Mouse (Mus musculus) large intestine, adult 2 months (tissue): ENCODE results near the gene Alg14. TPM values are rescaled to one million over a fixed set of nuclear protein-coding genes. Genes with fewer than 3 reads are reported as not detected.

Experiments
- DNase-seq: peaks from one replicate; pipeline ENCODE4 v3.0.0-alpha.2; 2012; ENCODE audit warnings: low read depth, low spot score
- WGBS: fragments of 180-500 bp; shearing (Covaris S2); methylation state at CpG from one replicate; pipeline ENCODE4 v1.1.7; 2018; 5-methylcytosine and 5-hydroxymethylcytosine counted together
- polyA plus RNA-seq: library from polyadenylated mRNA; depleted of rRNA; stranded (reverse); fragments of >200 nt; gene quantifications from 2 replicates; pipeline ENCODE4 v1.2.3, GENCODE M21; 2012

Gene Alg14
- polyA plus RNA-seq, 1 experiment: 15.2 TPM

GRCm38 (mm10) chr3:121274010-121274409 is 17.6 kb upstream of the Alg14 start:
- no peak for DNase-seq
- WGBS: 76% methylated on average over 2 of the region's 2 CpGs

- 37% methylated on average over 4 of the region's 4 CpGs for WGBS
- no peak for DNase-seq
Observed at GRCm38 (mm10) chr3:121277009-121277408, 14.6 kb upstream of the Alg14 start.

DNA sequence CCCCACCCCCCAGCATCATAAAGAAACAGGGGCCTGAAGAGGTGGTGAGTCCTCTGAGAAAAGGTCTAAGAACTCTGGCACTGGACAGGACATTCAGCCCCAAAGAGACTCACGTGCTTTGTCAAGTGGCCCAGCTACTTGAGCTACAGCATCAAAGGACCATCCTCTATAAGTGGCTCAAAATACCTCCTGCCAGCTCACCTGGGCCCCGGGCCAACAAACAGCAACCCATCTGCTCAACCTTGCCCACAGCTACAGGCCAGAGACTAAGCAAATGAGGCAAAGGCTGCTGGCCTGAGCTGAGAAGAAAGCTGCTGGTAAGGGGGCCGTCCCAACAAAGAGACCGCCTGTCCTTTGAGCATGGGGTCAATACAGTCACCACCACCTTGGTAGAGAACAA is 14.0 kb upstream of the Alg14 start:
- no peak for DNase-seq
- WGBS: 79% methylated on average over 4 of the region's 4 CpGs

- DNase-seq: no peak
- 79% methylated on average over 14 of the region's 14 CpGs for WGBS
Observed at GRCm38 (mm10) chr3:121279679-121280078, 11.9 kb upstream of the Alg14 start.

GRCm38 (mm10) chr3:121282998-121283397 is 8.6 kb upstream of the Alg14 start, which contains the start of gene Tmem56:
Gene Tmem56, minus strand, starts transcription at chr3:121283098.
- 91% methylated on average over 4 of the region's 4 CpGs for WGBS
- DNase-seq: no peak

- 85% methylated on average over 6 of the region's 6 CpGs for WGBS
- DNase-seq: no peak
Observed at GRCm38 (mm10) chr3:121285219-121285618, 6.4 kb upstream of the Alg14 start.

DNA sequence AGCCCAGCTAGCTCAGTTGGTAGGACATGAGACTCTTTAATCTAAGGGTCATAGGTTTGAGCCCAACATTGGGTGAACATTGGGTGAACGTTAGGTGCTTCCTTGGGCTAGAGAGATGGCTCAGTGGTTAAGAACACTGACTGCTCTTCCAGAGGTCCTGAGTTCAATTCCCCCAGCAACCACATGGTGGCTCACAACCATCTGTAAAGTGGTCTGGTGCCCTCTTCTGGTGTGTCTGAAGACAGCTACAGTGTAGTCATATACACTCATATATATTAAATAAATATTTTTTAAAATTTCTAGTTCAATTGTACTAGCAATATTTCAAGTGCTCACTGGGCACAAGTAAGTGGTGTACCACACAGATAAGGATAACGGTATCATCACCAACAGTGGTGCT is 4.4 kb upstream of the Alg14 start:
- no peak for DNase-seq
- WGBS: over 99% methylated on average over 2 of the region's 2 CpGs

DNA sequence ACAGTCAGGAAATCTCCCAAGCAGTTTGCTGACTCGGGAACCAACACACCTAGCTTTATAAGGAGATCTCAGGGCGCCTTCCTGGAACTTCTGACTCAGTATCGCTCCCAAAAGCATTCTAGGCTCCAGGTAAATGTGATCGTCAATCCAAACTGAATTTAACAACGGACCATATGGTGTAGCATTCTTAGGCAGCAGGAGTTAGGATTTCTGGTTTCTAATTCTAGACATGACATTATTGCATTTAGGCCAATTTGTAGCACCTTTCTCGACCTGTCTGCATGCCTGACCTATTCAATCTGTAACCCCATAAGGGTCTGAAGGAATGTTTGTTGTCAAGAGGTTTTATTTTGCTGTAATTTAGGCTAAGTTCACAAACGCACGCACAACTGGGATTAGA is 892 bp upstream of the Alg14 start:
- peak; percentile 44 for DNase-seq
- WGBS: 30% methylated on average over 8 of the region's 8 CpGs

DNA sequence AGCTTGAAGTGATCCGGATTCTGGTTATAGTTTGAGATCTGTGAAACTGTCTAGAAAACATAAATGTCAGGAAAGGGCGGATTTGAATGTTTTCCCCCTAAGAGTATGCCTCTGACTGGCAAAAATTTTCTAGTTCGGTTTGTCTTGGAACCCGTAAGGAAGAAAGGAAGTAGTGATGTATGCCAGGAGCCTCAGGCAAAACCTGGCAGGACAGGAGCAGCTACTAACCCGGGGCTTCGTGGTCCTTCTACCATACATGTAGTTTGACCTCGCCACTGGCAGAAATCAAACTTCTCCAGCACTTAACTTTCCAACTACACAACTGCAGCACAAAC is 381 bp upstream of the Alg14 start:
- 2% methylated on average over 7 of the region's 7 CpGs for WGBS

DNA sequence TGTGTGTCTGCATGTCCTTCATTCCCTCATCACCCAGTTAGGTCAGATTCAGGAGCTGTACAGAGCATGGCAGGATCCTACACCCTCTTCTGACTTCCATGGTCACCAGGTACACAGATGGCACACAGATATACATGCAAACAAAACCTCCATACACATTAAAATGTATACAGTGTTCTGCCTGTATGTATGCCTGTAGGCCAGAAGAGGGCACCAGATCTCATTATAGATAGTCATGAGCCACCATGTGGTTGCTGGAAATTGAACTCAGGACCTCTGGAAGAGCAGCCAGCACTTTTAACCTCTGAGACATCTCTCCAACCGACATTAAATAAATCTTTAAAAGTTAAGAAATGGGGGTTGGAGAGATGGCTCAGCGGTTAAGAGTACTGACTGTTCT is 2.6 kb downstream of the Alg14 start:
- 88% methylated on average over 2 of the region's 2 CpGs for WGBS
- no peak for DNase-seq

More for the DNA sequence above, 381 bp upstream of the Alg14 start:
- DNase-seq: no peak

GRCm38 (mm10) chr3:121306641-121307040 is 15.1 kb downstream of the Alg14 start:
- no peak for DNase-seq

DNA sequence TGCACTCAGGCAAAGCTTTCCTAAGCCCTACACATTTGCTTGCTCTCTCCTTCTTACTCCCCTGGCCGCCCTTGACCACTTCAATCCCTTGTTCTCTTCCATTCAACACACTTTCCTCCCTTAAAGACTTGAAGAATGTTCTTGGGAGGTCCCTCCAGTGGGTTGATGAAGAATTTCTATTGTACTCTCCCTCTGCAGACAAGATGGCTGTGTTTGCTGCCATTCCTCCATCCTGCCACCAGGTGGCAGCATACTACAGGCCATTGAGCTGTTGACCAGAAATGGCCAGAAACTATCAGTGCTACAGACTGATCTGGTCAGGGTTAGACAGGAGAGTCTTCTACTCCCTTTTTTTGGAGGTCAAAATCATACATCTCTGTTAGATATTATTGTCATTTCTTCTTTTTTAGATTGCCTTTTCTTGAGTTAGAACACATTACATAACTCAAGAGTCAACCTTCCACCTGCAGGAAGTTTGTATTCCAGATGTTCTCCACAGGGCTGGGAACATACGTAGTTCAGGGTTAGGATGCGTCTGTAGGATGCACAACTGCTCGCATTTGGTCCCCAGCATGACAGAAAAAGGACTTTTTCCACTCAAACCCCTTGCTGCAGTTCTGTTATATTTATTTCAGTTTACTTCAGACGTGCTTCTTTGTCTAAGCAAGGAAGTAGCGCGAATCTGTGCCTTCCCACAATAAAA is 16.1 kb downstream of the Alg14 start:
- DNase-seq: peak; percentile 53
- WGBS: 62% methylated on average over 7 of the region's 7 CpGs

More at GRCm38 (mm10) chr3:121306641-121307040, 15.1 kb downstream of the Alg14 start:
- 89% methylated on average over 7 of the region's 7 CpGs for WGBS

DNA sequence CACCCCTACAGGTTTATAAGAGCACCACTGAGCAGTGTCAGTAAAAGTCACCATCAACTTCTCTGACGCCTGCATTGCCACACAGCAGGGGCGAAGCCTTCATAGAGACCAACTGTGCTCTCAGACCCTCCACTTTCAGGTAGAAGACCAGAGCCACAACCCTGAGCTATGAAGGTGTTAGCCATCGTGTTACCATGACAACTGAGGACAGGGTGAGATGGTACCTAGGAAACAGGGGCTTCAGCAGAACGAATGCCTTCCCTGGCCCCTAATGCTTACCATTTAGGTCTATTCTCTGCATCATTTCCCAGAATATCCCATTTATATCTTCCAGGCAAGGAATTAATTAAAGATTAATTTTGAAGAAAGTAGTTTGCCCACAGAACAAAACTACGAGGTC is 17.4 kb downstream of the Alg14 start:
- WGBS: 71% methylated on average over 5 of the region's 5 CpGs
- DNase-seq: no peak

DNA sequence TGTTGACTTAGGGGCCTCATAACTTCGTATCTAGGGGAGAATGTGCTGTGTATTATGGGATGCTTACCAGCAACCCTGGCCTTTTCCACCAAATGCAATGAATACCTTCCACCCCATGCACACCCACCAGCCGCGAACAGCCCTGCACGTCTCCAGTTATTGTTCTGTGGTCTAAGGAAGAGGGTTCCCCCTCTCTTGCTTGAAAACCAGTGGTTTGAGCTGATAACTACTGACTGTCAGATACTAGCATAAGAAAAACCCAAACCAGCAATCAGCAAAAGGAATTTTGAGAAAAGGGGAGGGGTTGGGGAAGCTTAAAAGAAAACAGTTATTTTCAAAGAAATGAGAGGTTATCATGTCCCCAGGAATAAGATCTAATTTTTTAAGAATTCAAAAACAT is 17.9 kb downstream of the Alg14 start:
- 59% methylated on average over 4 of the region's 4 CpGs for WGBS
- DNase-seq: no peak

- no peak for DNase-seq
- 73% methylated on average over 16 of the region's 16 CpGs for WGBS
Observed at GRCm38 (mm10) chr3:121309896-121310714, 18.5 kb downstream of the Alg14 start.

DNA sequence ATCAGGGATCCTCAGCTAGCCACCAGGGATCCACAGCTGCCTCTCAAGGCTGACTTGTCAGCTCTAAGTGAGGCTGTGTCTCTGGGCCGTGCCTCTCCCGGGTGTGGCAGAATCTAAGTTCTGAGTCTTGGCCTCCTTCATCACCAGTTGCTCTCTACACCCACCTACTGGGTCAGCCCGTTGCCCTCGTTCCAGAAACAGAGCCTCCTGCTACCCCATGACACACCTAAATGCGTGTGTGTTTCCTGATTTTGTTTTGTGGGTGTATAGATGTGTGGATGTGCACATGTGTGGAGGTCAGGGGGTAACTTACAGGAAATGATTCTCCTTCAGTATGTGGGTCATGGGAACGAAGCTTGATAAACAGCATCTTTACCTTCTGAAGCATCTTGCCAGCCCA is 20.9 kb downstream of the Alg14 start:
- WGBS: 66% methylated on average over 6 of the region's 6 CpGs
- DNase-seq: no peak

DNA sequence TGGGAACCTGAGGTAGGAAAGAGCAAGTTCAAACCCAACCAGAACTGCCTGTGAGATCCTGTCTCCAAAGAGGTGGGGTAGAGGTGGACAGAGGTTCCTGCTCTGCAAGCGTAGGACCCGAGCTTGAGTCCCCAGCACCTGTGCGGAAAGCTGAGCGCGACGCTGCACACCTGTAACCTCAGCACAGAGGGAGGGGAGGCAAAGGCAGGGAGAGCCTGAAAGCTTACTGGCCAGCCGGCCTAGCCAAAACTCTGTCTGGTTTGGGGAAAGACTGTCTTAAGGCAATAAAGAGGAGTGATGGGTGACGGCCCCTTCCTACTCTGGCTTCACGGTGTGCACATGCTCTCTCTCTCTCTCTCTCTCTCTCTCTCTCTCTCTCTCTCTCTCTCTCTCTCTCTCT is 21.4 kb downstream of the Alg14 start:
- WGBS: 81% methylated on average over 9 of the region's 9 CpGs

DNA sequence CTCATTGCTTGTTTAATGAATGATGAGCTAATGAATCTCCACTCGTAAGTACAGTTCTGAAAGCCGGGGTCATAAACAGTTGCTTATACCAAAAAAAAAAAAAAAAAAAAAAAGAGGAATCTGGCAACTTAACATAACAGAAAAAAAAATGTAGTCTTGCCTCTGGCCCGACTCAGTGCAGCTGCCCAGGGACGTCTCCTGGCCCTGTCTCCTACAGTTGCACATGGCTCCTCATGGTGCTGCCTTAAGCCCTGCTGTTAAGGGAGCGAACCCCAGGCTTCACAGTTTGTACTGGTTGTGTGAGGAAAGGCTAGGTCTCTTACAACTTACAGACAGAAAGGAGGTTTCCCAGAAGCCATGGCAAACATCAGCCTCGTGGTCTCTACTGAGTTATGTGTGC is 22.6 kb downstream of the Alg14 start:
- 78% methylated on average over 6 of the region's 6 CpGs for WGBS
- no peak for DNase-seq

More for the DNA sequence above, 21.4 kb downstream of the Alg14 start:
- DNase-seq: no peak

DNA sequence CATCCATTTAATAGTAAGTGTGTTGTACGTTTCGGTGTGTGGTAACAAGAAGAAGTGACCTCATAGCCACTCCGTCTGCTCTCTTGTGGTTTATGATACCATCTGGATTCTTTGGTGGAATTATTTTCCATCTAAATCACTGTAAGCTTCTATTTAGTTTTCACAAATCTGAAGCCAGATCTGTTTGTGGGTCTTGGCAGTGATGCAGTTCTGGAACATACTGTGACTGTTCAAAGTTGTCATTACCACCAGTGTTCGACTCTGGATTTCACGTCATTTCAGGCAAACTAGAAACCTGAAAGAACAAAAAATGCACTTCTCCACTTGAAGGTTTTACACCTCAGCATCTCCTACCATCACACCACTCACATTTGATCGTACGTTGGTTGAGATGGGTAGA is 23.9 kb downstream of the Alg14 start:
- WGBS: 91% methylated on average over 7 of the region's 7 CpGs
- DNase-seq: no peak

DNA sequence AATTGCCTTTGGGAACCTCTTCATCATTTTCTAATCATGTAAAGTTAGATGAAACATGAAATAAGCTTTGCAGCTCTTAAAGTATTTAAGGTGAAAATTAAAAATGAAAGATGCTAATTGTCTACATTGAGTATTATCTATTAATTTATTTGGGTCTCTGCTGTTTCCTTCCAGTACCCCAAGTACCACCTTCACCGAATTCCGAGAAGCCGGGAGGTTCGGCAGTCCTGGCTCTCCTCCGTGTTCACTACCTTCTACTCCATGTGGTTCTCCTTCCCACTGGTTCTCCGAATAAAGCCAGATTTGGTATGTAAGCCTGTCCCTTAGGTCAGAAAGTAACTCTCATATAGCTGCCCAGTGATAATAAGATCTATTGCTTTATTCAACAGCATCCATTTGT is 28.3 kb downstream of the Alg14 start:
- DNase-seq: no peak
- 90% methylated on average over 6 of the region's 6 CpGs for WGBS

DNA sequence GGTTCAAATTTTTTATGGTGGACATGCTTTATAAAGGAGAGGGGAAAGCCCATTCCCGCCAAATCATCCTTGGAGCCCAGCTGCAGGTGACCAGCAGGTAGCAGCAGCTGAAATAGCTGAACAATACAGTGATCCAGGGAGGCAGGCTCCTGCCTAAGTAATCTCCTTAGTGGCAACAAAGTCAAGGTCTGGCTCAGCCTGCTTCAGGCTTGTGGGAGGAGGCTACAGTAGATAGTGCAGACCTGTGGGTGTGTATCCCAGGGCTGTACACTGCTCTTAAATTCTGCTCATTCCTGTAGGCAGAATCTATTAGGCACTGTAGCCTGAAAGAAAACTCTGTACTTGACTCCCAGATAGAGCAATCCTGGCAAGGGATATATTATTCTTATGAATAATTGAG is 29.3 kb downstream of the Alg14 start:
- no peak for DNase-seq
- WGBS: 78% methylated on average over 1 of the region's 1 CpGs
